Mouse (Mus musculus): Measurements from ENCODE around the gene Gm11037.
"Not testable (repeated sequence)": the region's sequence is repeated elsewhere in the genome, so short reads cannot be mapped to it uniquely, and the experiment has no call there.

Gm11037 gene

GRCm38 (mm10) chr2:131132930-131133547, at the start of gene Gm11037:
Gm11037 (plus strand) TSS chr2:131133497.
- no peak for DNase-seq

- DNase-seq = no peak
These were observed 49.1 kb upstream of the Gm11037 start for GRCm38 (mm10) chr2:131084206-131084605.

GRCm38 (mm10) chr2:131086667-131087390, 46.5 kb upstream of the Gm11037 start, which contains the start of gene Siglec1:
Siglec1 (minus strand) TSS chr2:131086765.
- DNase-seq = no peak

GRCm38 (mm10) chr2:131088581-131088980, 44.7 kb upstream of the Gm11037 start:
- no peak for DNase-seq

- no peak for DNase-seq
These were observed 43.7 kb upstream of the Gm11037 start for GRCm38 (mm10) chr2:131089634-131090033.

- DNase-seq = no peak
These were observed 42.4 kb upstream of the Gm11037 start for GRCm38 (mm10) chr2:131090852-131091251.

GRCm38 (mm10) chr2:131093577-131093976, 39.7 kb upstream of the Gm11037 start:
- DNase-seq = no peak

GRCm38 (mm10) chr2:131094823-131095222, 38.5 kb upstream of the Gm11037 start:
- peak; percentile 84 to 86 for DNase-seq

GRCm38 (mm10) chr2:131096101-131096795, 37.0 kb upstream of the Gm11037 start:
- DNase-seq = no peak

GRCm38 (mm10) chr2:131097087-131097486, 36.2 kb upstream of the Gm11037 start:
- DNase-seq = no peak

GRCm38 (mm10) chr2:131101530-131101929, 31.8 kb upstream of the Gm11037 start:
- no peak for DNase-seq

- DNase-seq = no peak
These were observed 29.3 kb upstream of the Gm11037 start for GRCm38 (mm10) chr2:131104021-131104420.

- DNase-seq = not testable (repeated sequence)
These were observed 28.2 kb upstream of the Gm11037 start for GRCm38 (mm10) chr2:131105061-131105460.

- DNase-seq = no peak
These were observed 27.3 kb upstream of the Gm11037 start for GRCm38 (mm10) chr2:131105989-131106388.

GRCm38 (mm10) chr2:131118968-131119574, 14.2 kb upstream of the Gm11037 start:
- DNase-seq = no peak

GRCm38 (mm10) chr2:131124166-131124565, 9.1 kb upstream of the Gm11037 start:
- no peak for DNase-seq

GRCm38 (mm10) chr2:131125157-131125963, 7.9 kb upstream of the Gm11037 start:
- no peak for DNase-seq

GRCm38 (mm10) chr2:131125964-131126815, 7.1 kb upstream of the Gm11037 start:
- DNase-seq = no peak

- no peak for DNase-seq
These were observed 6.1 kb upstream of the Gm11037 start, which contains the start of gene Hspa12b for GRCm38 (mm10) chr2:131127161-131127730. Hspa12b (plus strand) TSS chr2:131127280.

GRCm38 (mm10) chr2:131128211-131128610, 5.1 kb upstream of the Gm11037 start:
- DNase-seq = no peak

GRCm38 (mm10) chr2:131128636-131129157, 4.6 kb upstream of the Gm11037 start:
- no peak for DNase-seq
